Mouse (Mus musculus) neural tube, embryonic 11.5 days (tissue): ENCODE measurements around the gene Ttyh1. TPM values are rescaled to one million over a fixed set of nuclear protein-coding genes. Genes with fewer than 3 reads are reported as not detected.
A peak's percentile ranks its signal among the peaks of the same experiment; 100 is the strongest.

Source experiments
- ATAC-seq: fragments of 200-750 bp; cut with Nextera tagmentation; 2 replicates; pipeline ENCODE4 v1.8.0; 2017; ENCODE audit warnings: moderate number of reproducible peaks, mild to moderate bottlenecking, moderate TSS enrichment, moderate library complexity; ENCODE audit not compliant: insufficient read depth, low FRiP score, low TSS enrichment
- DNase-seq: peaks from one replicate; pipeline ENCODE4 v3.0.0-alpha.2; 2015; ENCODE audit warnings: low spot score
- H3K27ac ChIP-seq: fragments of 300-500 bp; sonication (generic); 2 replicates; pipeline ENCODE4 v1.5.1; 2014; ENCODE audit warnings: low read depth, mild to moderate bottlenecking, low read length
- H3K27me3 ChIP-seq: fragments of 300-500 bp; sonication (generic); 2 replicates; pipeline ENCODE4 v1.6.1; 2014; ENCODE audit warnings: mild to moderate bottlenecking, low read length, mixed read lengths; ENCODE audit not compliant: control insufficient read depth, insufficient read depth
- H3K36me3 ChIP-seq: fragments of 300-500 bp; sonication (generic); 2 replicates; pipeline ENCODE4 v1.6.1; 2014; ENCODE audit warnings: mild to moderate bottlenecking, low read length, moderate library complexity, mixed read lengths; ENCODE audit not compliant: control insufficient read depth, insufficient read depth
- H3K4me1 ChIP-seq: fragments of 300-500 bp; sonication (generic); 2 replicates; pipeline ENCODE4 v1.6.1; 2014; ENCODE audit warnings: low read length, mixed read lengths; ENCODE audit not compliant: control insufficient read depth, insufficient read depth
- H3K4me2 ChIP-seq: fragments of 300-500 bp; sonication (generic); 2 replicates; pipeline ENCODE4 v1.6.1; 2014; ENCODE audit warnings: low read depth, mild to moderate bottlenecking, moderate library complexity
- H3K4me3 ChIP-seq: fragments of 300-500 bp; sonication (generic); 2 replicates; pipeline ENCODE4 v1.5.1; 2014; ENCODE audit warnings: low read depth, low read length
- H3K9ac ChIP-seq: fragments of 300-500 bp; sonication (generic); 2 replicates; pipeline ENCODE4 v1.6.1; 2014; ENCODE audit warnings: mild to moderate bottlenecking, low read length
- H3K9me3 ChIP-seq: fragments of 300-500 bp; sonication (generic); 2 replicates; pipeline ENCODE4 v1.6.1; 2016; ENCODE audit warnings: low read length; ENCODE audit not compliant: control insufficient read depth
- WGBS: fragments of 180-500 bp; shearing (Covaris S2); extraction: QIAGEN DNeasy Blood & Tissue Kit; methylation state at CpG from one replicate; pipeline ENCODE4 v1.1.7; 2014; 5-methylcytosine and 5-hydroxymethylcytosine counted together
- polyA plus RNA-seq: library from polyadenylated mRNA; unstranded; fragments of >200 nt; fragmentation: Nextera tagmentation; extraction: Ambion mirVana; gene quantifications from 2 replicates; pipeline ENCODE4 v1.2.1, GENCODE M21; 2014

Ttyh1 gene
- polyA plus RNA-seq, 1 experiment from 2014 or later, result 46.1 TPM

DNA sequence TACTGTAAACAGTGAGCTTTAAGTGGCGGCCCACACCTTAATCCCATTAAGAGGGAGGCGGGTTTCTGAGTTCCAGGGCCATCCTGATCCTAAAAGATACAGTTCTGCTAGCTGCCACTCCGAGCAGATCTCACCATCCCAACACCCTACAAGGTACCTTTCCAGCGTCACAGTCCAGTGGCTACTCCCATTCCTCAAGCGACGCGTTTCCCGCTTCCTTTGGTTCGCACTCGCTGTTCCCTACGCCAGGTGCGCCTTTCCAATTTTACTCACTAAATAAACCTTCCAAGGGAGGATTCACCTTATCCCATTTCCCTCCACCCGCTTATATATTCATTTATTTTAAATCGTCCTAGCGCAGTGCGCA lies 17.2 kb downstream of the Ttyh1 start:
- Histone ChIP-seq H3K27me3 (no peaks in the 10 kb centered on the region), H3K4me3 (peak overlapping the region; percentile 72), H3K9ac (peak overlapping the region; percentile 52), H3K9me3 (no peaks in the 10 kb centered on the region), H3K27ac (no peak overlapping the region), H3K4me1 (peaks cover 3% of the 10 kb centered on the region; the same call in 1 of the 2 replicates), H3K36me3 (peaks cover 12% of the 10 kb centered on the region), H3K4me2 (peak overlapping the region; percentile 65)
- no peak for DNase-seq
- ATAC-seq, result peak; percentile 17
- WGBS, result 0% methylated on average over 16 of the region's 16 CpGs

DNA sequence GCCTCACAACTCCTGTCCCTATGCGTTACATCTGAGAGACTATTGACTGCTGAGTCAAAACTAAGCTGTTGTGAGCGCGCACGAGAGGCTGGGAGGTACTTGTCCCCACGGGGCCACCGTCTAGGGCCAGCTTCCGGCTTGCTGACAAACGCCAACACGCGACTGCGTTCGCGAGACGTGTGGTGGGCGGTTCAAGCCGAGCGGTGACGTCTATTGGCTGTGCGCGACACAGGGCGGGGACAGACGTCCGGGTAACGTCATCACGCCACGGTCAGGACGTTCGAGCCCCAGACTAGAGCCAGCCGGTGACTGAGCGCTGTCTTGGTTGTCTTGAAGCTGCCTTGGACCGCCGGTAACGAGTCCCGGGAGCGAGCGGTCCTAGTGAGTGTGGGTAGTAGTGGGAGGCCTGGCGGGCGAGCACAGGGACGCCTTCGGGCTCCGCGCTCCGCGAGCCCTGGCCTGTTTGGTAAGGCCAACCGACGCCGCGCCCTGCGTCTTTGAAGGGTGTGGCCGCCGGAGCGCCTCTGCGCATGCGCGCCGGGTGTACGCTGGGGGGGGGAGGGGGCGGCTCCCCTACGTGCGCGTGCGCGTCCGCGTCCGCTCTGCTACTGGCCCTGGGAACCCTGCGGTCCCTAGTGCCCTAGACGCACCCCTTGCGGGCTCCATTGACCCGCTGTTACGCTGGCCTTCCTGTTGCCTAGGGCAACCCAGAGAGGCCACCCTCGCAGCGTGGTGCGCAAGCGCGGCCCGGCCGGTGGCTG lies 17.7 kb downstream of the Ttyh1 start, which contains the start of gene Leng8:
TSS of gene Leng8 (plus strand) at position 269 of the 761 bp plus-strand sequence.
- H3K9me3 ChIP-seq, result no peaks in the 10 kb centered on the region
- peak within 1 kb of the TSS; percentile 85 for H3K27ac ChIP-seq
- peaks cover 12% of the 10 kb centered on the region for H3K36me3 ChIP-seq
- peak within 1 kb of the TSS; percentile 82 for H3K9ac ChIP-seq
- H3K4me1 ChIP-seq, result peaks cover 3% of the 10 kb centered on the region; the same call in 1 of the 2 replicates
- peak within 1 kb of the TSS; percentile 65 for H3K4me2 ChIP-seq
- H3K27me3 ChIP-seq, result no peaks in the 10 kb centered on the region
- under 1% methylated on average over 72 of the region's 78 CpGs for WGBS
- ATAC-seq, result peak; percentile 99
- DNase-seq, result peak; percentile 98
- H3K4me3 ChIP-seq, result peak within 1 kb of the TSS; percentile 72

DNA sequence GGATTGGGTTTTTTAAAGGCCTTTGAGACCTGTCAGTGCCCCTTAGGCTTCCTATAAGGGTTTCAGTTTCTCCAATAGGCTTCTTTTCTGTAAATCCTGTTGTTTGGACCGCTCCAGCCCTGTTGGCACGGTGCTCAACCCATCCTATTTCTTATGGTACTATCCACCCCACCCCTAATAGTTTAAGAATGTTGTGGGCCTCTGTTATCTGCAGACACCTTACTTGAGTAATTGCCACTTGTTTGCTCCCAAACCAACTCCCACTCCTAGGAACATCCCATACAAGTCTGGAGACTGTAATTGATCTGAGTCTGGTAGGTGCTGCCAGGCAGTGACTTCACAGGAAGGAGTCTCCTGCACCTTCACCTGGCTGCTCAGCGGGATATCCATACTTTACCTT lies 18.5 kb downstream of the Ttyh1 start:
- WGBS, result 61% methylated on average over 3 of the region's 3 CpGs

DNA sequence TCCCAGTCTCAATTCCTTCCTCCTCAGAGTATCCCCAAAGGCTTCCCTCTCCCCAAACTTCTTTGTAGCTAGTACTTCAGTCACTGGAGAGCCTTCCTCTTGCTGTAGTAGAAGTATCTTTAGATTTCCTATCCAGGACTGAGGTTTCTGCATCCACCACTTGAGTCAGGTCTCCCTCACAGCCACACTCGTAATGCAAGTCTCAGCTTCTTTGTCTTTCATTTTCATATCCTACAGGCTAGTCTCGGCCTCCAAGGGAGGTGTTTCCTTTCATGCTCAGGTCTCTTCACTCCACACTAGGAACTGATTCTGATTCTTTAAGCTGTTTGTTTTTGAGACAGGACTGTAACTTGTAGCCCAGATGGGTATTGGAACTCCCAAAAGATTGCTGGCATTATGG lies 19.0 kb downstream of the Ttyh1 start:
- Histone ChIP-seq H3K36me3 (peaks cover 22% of the 10 kb centered on the region), H3K9me3 (no peaks in the 10 kb centered on the region), H3K27ac (no peak overlapping the region), H3K4me1 (peaks cover 3% of the 10 kb centered on the region; the same call in 1 of the 2 replicates), H3K4me2 (peak overlapping the region; percentile 65), H3K4me3 (peak overlapping the region; percentile 72; the same call in 1 of the 2 replicates), H3K27me3 (no peaks in the 10 kb centered on the region), H3K9ac (no peak overlapping the region)
- WGBS, result 95% methylated on average over 2 of the region's 2 CpGs
- no peak for DNase-seq
- no peak for ATAC-seq

More for the DNA sequence above, 18.5 kb downstream of the Ttyh1 start:
- Histone ChIP-seq H3K9me3 (no peaks in the 10 kb centered on the region), H3K4me2 (peak overlapping the region; percentile 65), H3K27me3 (no peaks in the 10 kb centered on the region), H3K4me1 (peaks cover 3% of the 10 kb centered on the region; the same call in 1 of the 2 replicates), H3K9ac (peak overlapping the region; percentile 82), H3K4me3 (peak overlapping the region; percentile 72), H3K36me3 (peaks cover 18% of the 10 kb centered on the region), H3K27ac (0 out of 2 replicates have a peak overlapping the region, but pooled peaks have one; percentile 85)
- ATAC-seq, result no peak
- no peak for DNase-seq

DNA sequence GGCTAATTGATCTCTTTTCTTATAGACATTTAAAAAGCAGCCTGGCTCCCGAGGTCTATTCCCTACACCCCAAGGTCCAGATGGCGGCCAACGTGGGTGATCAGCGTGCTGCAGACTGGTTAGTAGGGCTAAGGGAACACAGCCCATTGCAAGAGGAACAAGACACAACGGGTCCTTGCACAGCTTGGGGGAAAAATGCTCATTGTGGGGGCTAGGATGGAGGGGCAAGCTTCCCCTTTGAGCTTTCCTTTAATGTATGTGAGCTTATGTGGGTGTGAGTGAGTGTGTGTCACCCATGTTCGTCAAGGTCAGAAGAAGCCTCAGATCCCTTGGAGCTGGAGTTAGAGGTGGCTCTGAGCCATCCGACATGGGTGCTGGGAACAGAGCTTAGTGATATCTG lies 19.5 kb downstream of the Ttyh1 start:
- no peak overlapping the region for H3K4me2 ChIP-seq
- H3K4me1 ChIP-seq, result peaks cover 3% of the 10 kb centered on the region; the same call in 1 of the 2 replicates
- no peaks in the 10 kb centered on the region for H3K9me3 ChIP-seq
- H3K27me3 ChIP-seq, result no peaks in the 10 kb centered on the region
- H3K4me3 ChIP-seq, result no peak overlapping the region
- no peak for DNase-seq
- H3K36me3 ChIP-seq, result peaks cover 26% of the 10 kb centered on the region
- no peak overlapping the region for H3K27ac ChIP-seq
- no peak for ATAC-seq
- 96% methylated on average over 7 of the region's 7 CpGs for WGBS
- H3K9ac ChIP-seq, result no peak overlapping the region

DNA sequence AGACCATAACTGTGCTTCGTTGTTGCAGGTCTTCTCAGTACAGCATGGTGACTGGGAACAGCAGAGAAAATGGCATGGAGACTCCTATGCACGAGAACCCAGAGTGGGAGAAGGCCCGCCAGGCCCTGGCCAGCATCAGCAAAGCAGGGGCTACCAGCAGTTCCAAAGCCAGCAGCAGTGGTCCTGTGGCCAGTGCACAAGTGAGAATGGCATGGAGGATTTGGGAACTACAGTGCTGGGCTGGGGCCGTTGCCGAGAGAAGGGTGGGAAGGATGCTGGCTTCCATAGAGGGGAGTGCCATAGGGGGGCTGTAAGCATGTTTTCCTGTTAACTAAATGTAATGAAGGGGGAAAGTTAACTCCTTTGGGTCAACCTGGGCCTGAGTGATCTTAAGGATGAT lies 20.2 kb downstream of the Ttyh1 start:
- H3K9ac ChIP-seq, result no peak overlapping the region
- H3K27ac ChIP-seq, result no peak overlapping the region
- H3K4me3 ChIP-seq, result no peak overlapping the region
- no peak overlapping the region for H3K4me2 ChIP-seq
- peaks cover 31% of the 10 kb centered on the region for H3K36me3 ChIP-seq
- no peaks in the 10 kb centered on the region for H3K9me3 ChIP-seq
- WGBS, result 97% methylated on average over 5 of the region's 5 CpGs
- ATAC-seq, result no peak
- no peaks in the 10 kb centered on the region for H3K27me3 ChIP-seq
- H3K4me1 ChIP-seq, result peaks cover 3% of the 10 kb centered on the region; the same call in 1 of the 2 replicates
- DNase-seq, result no peak

DNA sequence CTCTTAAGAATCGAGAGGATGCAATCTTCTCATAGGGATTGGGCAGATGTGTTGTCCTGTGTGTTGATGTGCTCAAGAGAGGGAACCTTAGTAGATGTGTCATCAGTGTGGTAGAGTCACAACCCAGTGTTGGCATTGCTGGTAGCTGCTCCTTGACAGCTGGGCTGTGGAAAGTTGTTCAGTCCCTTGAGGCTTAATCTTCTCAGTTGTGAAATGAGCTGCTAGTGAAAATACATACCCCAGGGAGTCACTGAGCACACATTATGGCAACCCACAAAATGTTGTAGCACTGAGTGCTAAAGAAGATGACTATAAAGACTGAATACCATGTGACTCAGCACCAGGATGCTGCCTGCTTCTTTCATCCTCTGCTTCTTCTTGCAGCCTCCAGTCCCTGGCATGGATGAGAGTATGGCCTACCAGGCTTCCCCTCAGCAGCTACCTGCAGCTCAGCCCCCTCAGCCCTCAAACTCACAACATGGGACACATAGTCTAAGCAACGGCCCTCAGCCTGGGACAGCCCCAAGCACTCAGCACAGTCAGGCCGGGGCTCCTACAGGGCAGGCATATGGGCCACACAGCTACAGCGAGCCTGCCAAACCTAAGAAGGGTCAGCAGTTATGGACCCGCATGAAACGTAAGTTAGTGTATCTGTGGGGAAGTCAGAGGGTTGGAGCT lies 22.6 kb downstream of the Ttyh1 start:
- WGBS, result 86% methylated on average over 6 of the region's 6 CpGs
- H3K27me3 ChIP-seq, result no peaks in the 10 kb centered on the region
- peaks cover 48% of the 10 kb centered on the region for H3K36me3 ChIP-seq
- no peak overlapping the region for H3K4me3 ChIP-seq
- ATAC-seq, result no peak
- DNase-seq, result no peak
- no peak overlapping the region for H3K9ac ChIP-seq
- H3K4me1 ChIP-seq, result peaks cover 3% of the 10 kb centered on the region; the same call in 1 of the 2 replicates
- H3K27ac ChIP-seq, result no peak overlapping the region
- H3K4me2 ChIP-seq, result no peak overlapping the region
- H3K9me3 ChIP-seq, result no peaks in the 10 kb centered on the region

DNA sequence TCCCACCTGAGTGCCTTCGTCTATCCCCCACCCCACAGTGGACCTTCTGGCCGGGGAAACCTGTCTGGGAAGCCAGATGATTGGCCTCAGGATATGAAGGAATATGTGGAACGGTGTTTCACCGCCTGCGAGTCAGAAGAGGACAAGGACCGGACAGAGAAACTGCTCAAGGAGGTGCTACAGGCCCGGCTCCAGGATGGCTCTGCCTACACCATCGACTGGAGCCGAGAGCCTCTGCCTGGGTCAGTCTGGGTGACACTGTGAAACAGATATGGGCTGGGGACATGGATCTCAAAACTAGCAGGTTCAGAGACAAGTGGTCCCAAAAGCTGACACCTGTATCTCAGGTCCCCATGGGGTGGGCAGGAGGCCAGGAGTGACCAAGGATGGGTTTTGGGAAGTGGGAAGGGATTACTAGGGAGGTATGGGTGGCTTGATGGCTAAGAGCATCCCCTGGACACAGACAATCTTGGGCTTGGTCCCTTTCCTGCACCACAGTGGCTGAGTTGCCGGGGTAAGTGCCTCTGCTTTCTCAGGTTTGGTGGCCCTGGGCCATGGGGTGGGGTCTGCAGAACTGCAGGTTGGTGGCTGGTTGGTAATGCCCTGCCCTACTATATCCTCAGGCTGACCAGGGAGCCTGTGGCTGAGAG lies 23.7 kb downstream of the Ttyh1 start:
- H3K27me3 ChIP-seq, result no peaks in the 10 kb centered on the region
- H3K9ac ChIP-seq, result no peak overlapping the region
- 98% methylated on average over 10 of the region's 10 CpGs for WGBS
- H3K4me2 ChIP-seq, result no peak overlapping the region
- no peaks in the 10 kb centered on the region for H3K9me3 ChIP-seq
- peaks cover 50% of the 10 kb centered on the region for H3K36me3 ChIP-seq
- DNase-seq, result no peak
- ATAC-seq, result no peak
- no peak overlapping the region for H3K4me3 ChIP-seq
- peaks cover 2% of the 10 kb centered on the region; the same call in 1 of the 2 replicates for H3K4me1 ChIP-seq
- H3K27ac ChIP-seq, result no peak overlapping the region
